Mouse (Mus musculus) colon, adult 2 months (tissue): ENCODE measurements around the gene Necap2. TPM values are rescaled to one million over a fixed set of nuclear protein-coding genes. Genes with fewer than 3 reads are reported as not detected.

ENCODE experiments used
- polyA plus RNA-seq: library from polyadenylated mRNA; depleted of rRNA; stranded (reverse); fragments of >200 nt; gene quantifications from 2 replicates; pipeline ENCODE4 v1.2.3, GENCODE M21; 2012; rRNA removed

Necap2 gene
- polyA plus RNA-seq, result 95.4 and 103 TPM in 2 replicates

DNA sequence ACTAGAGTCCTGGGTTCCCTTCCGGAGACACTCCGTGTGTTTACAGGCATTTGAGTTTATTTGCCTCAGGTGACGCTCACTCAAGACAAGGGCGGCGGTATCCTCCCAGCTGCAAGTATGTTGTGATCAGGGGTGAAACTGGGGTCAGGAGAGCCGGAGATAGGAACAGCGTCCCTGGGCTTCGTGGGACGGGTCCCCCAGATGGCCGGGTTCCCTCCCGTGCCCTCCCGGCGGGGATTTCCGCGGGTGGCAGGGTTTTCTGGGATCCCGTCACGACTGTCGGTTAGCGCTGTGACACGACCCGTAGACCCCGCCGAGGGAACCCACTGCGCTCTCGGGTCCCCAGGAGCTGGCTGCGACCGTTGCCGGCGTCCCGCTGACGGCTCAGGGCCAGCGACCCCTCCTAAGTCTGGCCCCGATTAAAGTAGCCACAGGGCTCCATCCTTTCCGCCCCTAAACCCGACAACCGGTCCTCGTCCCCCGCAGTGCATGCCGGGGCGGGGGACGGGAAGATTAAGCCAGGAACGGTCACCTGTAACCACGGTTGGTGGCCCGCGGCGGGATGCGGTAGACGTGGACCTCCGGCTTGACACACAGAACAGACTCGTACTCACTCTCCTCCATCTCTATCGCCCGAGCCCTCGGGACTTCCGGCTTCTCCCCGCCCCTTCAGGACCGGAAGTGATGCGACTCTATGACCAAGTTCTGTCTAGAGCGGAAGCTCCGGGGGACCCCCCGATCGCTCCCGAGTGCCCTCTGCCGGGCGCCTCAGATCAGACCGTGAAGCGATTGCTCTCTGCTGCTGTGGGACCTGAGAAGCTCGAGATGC is at the start of gene Necap2:
TSS of gene Necap2 (minus strand) at position 677 of the 829 bp plus-strand sequence.

DNA sequence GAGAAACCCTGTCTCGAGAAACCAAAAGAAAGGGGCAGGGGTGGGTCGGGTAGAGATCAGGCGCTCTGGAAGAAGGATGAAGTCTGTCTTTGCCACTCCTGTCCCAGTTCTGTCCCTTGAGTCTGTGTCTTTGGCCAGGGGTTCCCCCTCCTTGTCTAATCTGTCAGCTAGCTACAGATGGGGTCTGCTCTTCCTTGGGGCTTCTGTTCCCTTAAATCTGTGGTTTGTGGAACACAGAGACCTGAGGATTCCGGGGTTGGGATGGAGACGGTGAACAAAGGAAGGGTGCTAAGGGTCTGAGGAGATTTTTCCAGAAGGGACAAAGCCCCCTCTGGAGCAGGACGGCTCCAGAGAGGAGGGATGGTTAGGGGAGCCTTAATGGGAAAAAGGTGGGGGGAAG is 9.9 kb upstream of the Necap2 start, which contains the start of gene Spata21:
TSS of gene Spata21 (plus strand) at position 301 of the 400 bp plus-strand sequence.

DNA sequence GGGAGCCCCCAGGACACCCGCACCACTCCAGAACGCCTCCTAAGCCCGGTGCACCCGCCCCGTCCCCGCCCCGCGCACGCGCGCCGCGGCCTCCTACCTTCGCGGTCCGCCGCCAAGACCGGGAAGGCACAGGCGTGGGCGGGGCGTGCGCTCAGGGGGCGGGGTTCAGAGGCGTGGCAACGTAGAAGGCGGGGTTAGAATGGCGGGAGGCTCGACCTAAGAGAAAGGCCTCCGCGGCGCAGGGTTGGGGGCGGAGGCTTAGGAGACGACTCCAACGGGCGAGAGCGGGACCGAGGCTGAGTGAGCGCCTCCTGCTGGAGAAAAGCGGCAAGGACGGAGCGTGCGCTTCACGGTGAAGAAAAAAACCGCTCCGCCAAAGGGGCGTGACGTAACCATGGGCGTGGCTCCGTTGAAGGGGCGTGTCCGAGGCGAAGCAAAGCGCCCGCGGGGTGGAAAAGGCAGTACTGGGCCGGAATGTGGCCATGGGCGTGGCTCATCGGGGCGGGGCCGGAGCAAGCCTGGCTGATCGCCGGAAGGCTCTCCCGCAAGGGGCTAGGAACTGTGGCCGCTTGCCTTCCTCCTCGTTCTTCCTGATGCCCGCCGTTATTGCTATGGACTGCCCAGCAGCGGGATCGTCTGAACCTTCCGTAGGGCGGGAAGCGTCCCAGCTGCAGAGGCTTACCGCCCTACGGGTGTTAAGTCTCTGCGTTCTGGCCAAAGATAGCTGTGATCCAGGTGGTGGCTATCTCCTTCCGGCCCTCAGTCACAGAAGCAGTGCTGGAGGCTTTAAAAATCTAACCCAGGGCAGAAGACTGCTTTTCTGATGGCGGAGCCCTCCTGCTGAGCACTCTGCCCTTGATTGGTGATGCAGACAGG is 17.5 kb downstream of the Necap2 start, which contains the start of gene Crocc:
TSS of gene Crocc (minus strand) at position 125 of the 876 bp plus-strand sequence.

Other genes starting within 250 kb of the Necap2 start
- 0.06 TPM in 1 of 2 replicates, not detected in the other for gene Padi1, start 232.6 kb downstream of the Necap2 start, polyA plus RNA-seq
- 2.5 and 3.7 TPM in 2 replicates for gene Padi2, start 172.0 kb downstream of the Necap2 start, polyA plus RNA-seq
- 270 and 297 TPM in 2 replicates for gene Sdhb, start 117.2 kb downstream of the Necap2 start, polyA plus RNA-seq
- 95.4 and 105 TPM in 2 replicates for gene Atp13a2, start 91.5 kb downstream of the Necap2 start, polyA plus RNA-seq
- gene Mfap2, start 67.9 kb downstream of the Necap2 start, polyA plus RNA-seq, result 27.4 and 31.3 TPM in 2 replicates
- gene Crocc, start 17.8 kb downstream of the Necap2 start, polyA plus RNA-seq, result 12.1 and 15.6 TPM in 2 replicates
- gene Spata21, start 10.0 kb upstream of the Necap2 start, polyA plus RNA-seq, result 0.10 TPM in 1 of 2 replicates, not detected in the other
- 67.9 and 69.4 TPM in 2 replicates for gene Szrd1, start 61.4 kb upstream of the Necap2 start, polyA plus RNA-seq
- gene Fbxo42, start 69.6 kb upstream of the Necap2 start, polyA plus RNA-seq, result 13.2 and 13.4 TPM in 2 replicates
- gene Rsg1, start 135.6 kb upstream of the Necap2 start, polyA plus RNA-seq, result 2.5 and 3.6 TPM in 2 replicates
- gene Arhgef19, start 161.1 kb upstream of the Necap2 start, polyA plus RNA-seq, result 23.9 and 27.9 TPM in 2 replicates
- 13.9 and 17.4 TPM in 2 replicates for gene Epha2, start 222.9 kb upstream of the Necap2 start, polyA plus RNA-seq